9 mouse cellular contexts compared by ENCODE assay signal in genomic region chr2:135562140-135562890, GRCm38 (mm10).
DNase-seq lines count a peak whose midpoint lies in the region; ATAC-seq and TF ChIP-seq lines count a peak whose summit lies in the region.
"Had no signal": no experiment of that assay in that cellular context is flagged by ENCODE, and none has a peak within 500 bp of the region (broad histone marks: within the 10 kb centered on the region; RNA-seq: fewer than 3 reads in every experiment).

No protein-coding gene starts in this region.

- H3K4me1 ChIP-seq in kidney, adult 2 months (ENCODE audit: control insufficient read depth, insufficient read depth, low read length): no peaks in the 10 kb centered on the region
- H3K4me1 ChIP-seq in kidney, embryonic 15.5 days: no peaks in the 10 kb centered on the region
- H3K4me1 ChIP-seq in forebrain, embryonic 10.5 days: 0 out of 2 replicates have a peak, but pooled peaks cover 5% of the 10 kb centered on the region

- no peak overlapping the region for H3K27ac ChIP-seq in kidney, adult 2 months (ENCODE audit: insufficient read depth, low read depth, low read length)
- H3K27ac ChIP-seq in kidney, embryonic 15.5 days: no peak overlapping the region
- no peak overlapping the region for H3K27ac ChIP-seq in forebrain, embryonic 10.5 days
- H3K27ac ChIP-seq: heart, embryonic 13.5 days had no signal

- H3K36me3 ChIP-seq in kidney, adult 2 months (ENCODE audit: control insufficient read depth, insufficient read depth, low read length): no peaks in the 10 kb centered on the region
- H3K36me3 ChIP-seq in kidney, embryonic 15.5 days: no peaks in the 10 kb centered on the region
- no peaks in the 10 kb centered on the region for H3K36me3 ChIP-seq in forebrain, embryonic 10.5 days (replicated peaks)
- H3K36me3 ChIP-seq: heart, embryonic 13.5 days had no signal

- no peak overlapping the region for H3K9ac ChIP-seq in kidney, embryonic 15.5 days
- H3K9ac ChIP-seq: heart, embryonic 13.5 days had no signal

- H3K9me3 ChIP-seq in kidney, embryonic 15.5 days (replicated peaks): no peaks in the 10 kb centered on the region
- H3K9me3 ChIP-seq in forebrain, embryonic 10.5 days: peaks cover 7% of the 10 kb centered on the region; the same call in 1 of the 2 replicates
- H3K9me3 ChIP-seq: heart, embryonic 13.5 days had no signal

- ATAC-seq in kidney, embryonic 15.5 days (replicated peaks; ENCODE audit: low FRiP score): no peak

- no peak for TF ChIP-seq POLR2A in kidney, adult 2 months (IDR thresholded peaks at IDR 0.05; ENCODE audit: low read depth, low read length)

- peak; percentile 59 for DNase-seq in kidney, adult 2 months
- DNase-seq in adrenal gland, postnatal 4 days (ENCODE audit: low spot score in 2 of 2): peak; percentile 14 to 39
- peak; percentile 76 for DNase-seq in gastrocnemius, postnatal 14 days
- peak; percentile 4 to 14 for DNase-seq in layer of hippocampus, postnatal 36 days
- DNase-seq in lung, postnatal 4 days: peak; percentile 74 to 81
- DNase-seq in forebrain, embryonic 10.5 days (ENCODE audit: extremely low spot score, low spot score): no peak
- DNase-seq in embryo, embryonic 11 days: no peak

- no peak overlapping the region for H3K4me3 ChIP-seq in kidney, adult 2 months (ENCODE audit: insufficient read depth, low read depth, low read length)
- H3K4me3 ChIP-seq in kidney, embryonic 15.5 days (replicated peaks): no peak overlapping the region
- no peak overlapping the region for H3K4me3 ChIP-seq in forebrain, embryonic 10.5 days
- H3K4me3 ChIP-seq: heart, embryonic 13.5 days had no signal

- no peaks in the 10 kb centered on the region for H3K27me3 ChIP-seq in kidney, adult 2 months (replicated peaks; ENCODE audit: control insufficient read depth, insufficient read depth, low read length)
- H3K27me3 ChIP-seq in kidney, embryonic 15.5 days: no peaks in the 10 kb centered on the region
- H3K27me3 ChIP-seq in forebrain, embryonic 10.5 days (ENCODE audit: poor library complexity, severe bottlenecking): no peaks in the 10 kb centered on the region
- H3K27me3 ChIP-seq: heart, embryonic 13.5 days had no signal

- H3K4me2 ChIP-seq in kidney, embryonic 15.5 days: no peak overlapping the region
- H3K4me2 ChIP-seq: heart, embryonic 13.5 days had no signal

- TF ChIP-seq CTCF in kidney, adult 2 months (conservative IDR thresholded peaks at IDR 0.05; ENCODE audit: insufficient read depth, insufficient read length, low read depth, low read length): no peak

- 82% methylated on average over 10 of the region's 10 CpGs for WGBS in kidney, adult 2 months
- WGBS in kidney, embryonic 15.5 days: 86% methylated on average over 10 of the region's 10 CpGs
- 88% methylated on average over 10 of the region's 10 CpGs for WGBS in forebrain, embryonic 10.5 days

- intact Hi-C loops in gastrocnemius, postnatal 14 days (cut with DNase I; ENCODE audit: low total_unique reads): loop anchor here (10.0 kb wide), 1 partner anchor 92 kb away; the partner anchor contains the start of gene Plcb4

Comparison
In these comparisons a context has a peak if more than half of its experiments do, and no peak if none do; other contexts are left out.
1. DNase-seq: peak in kidney, adult 2 months (single experiment), adrenal gland, postnatal 4 days (2 of 2), gastrocnemius, postnatal 14 days (single experiment), layer of hippocampus, postnatal 36 days (2 of 2) and lung, postnatal 4 days (2 of 2); none in forebrain, embryonic 10.5 days (single experiment) and embryo, embryonic 11 days (single experiment).